Mouse (Mus musculus) left cerebral cortex, adult 8-10 months (tissue): ENCODE results near the gene Hal. TPM values are rescaled to one million over a fixed set of nuclear protein-coding genes. Genes with fewer than 3 reads are reported as not detected.
"Not testable (repeated sequence)": the region's sequence is repeated elsewhere in the genome, so short reads cannot be mapped to it uniquely, and the experiment has no call there.

Experiments
- DNase-seq, 2 experiments: peaks; one replicate each; pipeline ENCODE4 v3.0.0; 2022; ENCODE audit warnings: low spot score in 2 of 2
- total RNA-seq, 4 experiments: library from RNA; stranded (reverse); gene quantifications; 2 replicates each; pipeline ENCODE4 v1.2.4; 2022

The Hal gene
- total RNA-seq, 4 experiments from 2014 or later = 0.27 to 0.34 TPM; not detected in 2

- DNase-seq = no peak
These were observed 27.4 kb downstream of the Hal start for GRCm38 (mm10) chr10:93515927-93516326.

- no peak for DNase-seq
These were observed 29.2 kb downstream of the Hal start for GRCm38 (mm10) chr10:93517754-93518153.

- no peak for DNase-seq
These were observed 29.6 kb downstream of the Hal start for GRCm38 (mm10) chr10:93518186-93518585.

- DNase-seq = no peak
These were observed 30.1 kb downstream of the Hal start for GRCm38 (mm10) chr10:93518620-93519019.

GRCm38 (mm10) chr10:93519159-93519558, 30.6 kb downstream of the Hal start:
- no peak for DNase-seq

- DNase-seq = no peak
These were observed 31.2 kb downstream of the Hal start for GRCm38 (mm10) chr10:93519756-93520155.

GRCm38 (mm10) chr10:93520994-93521393, 32.4 kb downstream of the Hal start:
- no peak for DNase-seq

GRCm38 (mm10) chr10:93525329-93525728, 36.8 kb downstream of the Hal start:
- DNase-seq = no peak

GRCm38 (mm10) chr10:93538287-93538686, 49.7 kb downstream of the Hal start:
- no peak for DNase-seq

- DNase-seq = no peak
These were observed 50.2 kb downstream of the Hal start for GRCm38 (mm10) chr10:93538818-93539217.

GRCm38 (mm10) chr10:93539775-93540430, 51.3 kb downstream of the Hal start, which contains the start of gene Amdhd1:
Gene Amdhd1, minus strand, starts transcription at chr10:93540033.
- peak; percentile 4 to 36 for DNase-seq

GRCm38 (mm10) chr10:93540431-93541210, 52.1 kb downstream of the Hal start, which contains the start of gene Ccdc38:
Gene Ccdc38, plus strand, starts transcription at chr10:93540632.
- no peak for DNase-seq

GRCm38 (mm10) chr10:93541585-93541984, 53.0 kb downstream of the Hal start:
- DNase-seq = no peak

GRCm38 (mm10) chr10:93542356-93542755, 53.8 kb downstream of the Hal start:
- DNase-seq = no peak

GRCm38 (mm10) chr10:93543176-93543575, 54.6 kb downstream of the Hal start:
- no peak for DNase-seq

GRCm38 (mm10) chr10:93544172-93544571, 55.6 kb downstream of the Hal start:
- no peak for DNase-seq

- no peak for DNase-seq
These were observed 59.2 kb downstream of the Hal start for GRCm38 (mm10) chr10:93547741-93548270.

GRCm38 (mm10) chr10:93548991-93549390, 60.4 kb downstream of the Hal start:
- DNase-seq = peak; percentile 21 to 65

- DNase-seq = no peak
These were observed 61.3 kb downstream of the Hal start for GRCm38 (mm10) chr10:93549821-93550220.

GRCm38 (mm10) chr10:93552596-93552995, 64.0 kb downstream of the Hal start:
- DNase-seq = no peak

GRCm38 (mm10) chr10:93557971-93558370, 69.4 kb downstream of the Hal start:
- not testable (repeated sequence) for DNase-seq

- DNase-seq = no peak
These were observed 71.2 kb downstream of the Hal start for GRCm38 (mm10) chr10:93559786-93560185.
